Mouse (Mus musculus) embryonic stem cell, embryonic (primary cell): ENCODE results near the gene Dmrtc2.

Source experiments
- CTCF ChIA-PET, 4 experiments: fragments of 300-600 bp in 2 of 4; fragments of 350-600 bp in 2 of 4; sonication (Branson Sonifier 250); formaldehyde crosslinking; loops; one replicate each; lab custom pipeline; 2022; ENCODE audit warnings: inconsistent platforms in 2 of 4; lab: Charles Lee
- POLR2A ChIA-PET, 4 experiments: fragments of 300-600 bp in 2 of 4; fragments of 350-600 bp in 2 of 4; sonication (Branson Sonifier 250); formaldehyde crosslinking; loops; one replicate each; lab custom pipeline; 2022; ENCODE audit warnings: antibody characterized with exemption in 4 of 4, inconsistent platforms in 1 of 4; lab: Charles Lee

The Dmrtc2 gene

DNA sequence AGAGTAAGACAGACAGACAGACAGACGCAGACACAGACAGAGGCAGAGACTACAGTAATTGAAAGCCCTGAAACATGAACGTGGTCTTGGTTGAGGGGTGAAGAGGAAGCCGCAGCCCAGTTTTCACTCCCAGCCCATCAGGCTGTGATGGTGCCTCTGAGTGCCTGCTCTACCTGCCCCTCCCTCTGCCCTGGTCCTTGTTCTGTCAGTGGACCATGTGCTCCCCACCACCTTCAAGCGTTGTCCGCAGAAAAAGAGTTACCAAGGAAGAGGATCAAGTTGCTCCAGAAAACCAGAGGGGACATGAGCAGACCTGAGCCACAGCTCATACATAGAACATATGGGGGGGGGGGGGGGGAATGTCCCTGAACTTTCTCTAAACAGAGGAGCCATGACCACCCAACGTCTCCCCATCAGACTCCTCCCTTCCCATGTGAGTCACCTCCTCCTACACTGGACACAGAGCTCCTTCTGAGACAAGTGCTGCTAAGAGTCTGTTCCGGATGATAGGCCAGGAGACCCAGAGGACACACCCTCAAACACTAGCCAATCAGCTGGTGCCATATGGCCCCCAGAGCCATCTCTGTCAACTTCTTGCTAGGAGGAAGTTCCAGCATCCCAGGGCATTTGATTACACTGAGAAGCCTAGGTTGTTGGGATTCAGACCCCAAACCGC, 17.2 kb upstream of the Dmrtc2 start:
- CTCF ChIA-PET: interaction anchor here (0.5 to 1.6 kb wide), 14 partner anchors 17 to 464 kb away, joined by 3 to 10 read pairs (median 4); partner anchors contain the start of genes Dmrtc2 (in 1 of the 4), Lypd4 (in 1 of the 4), Megf8 (in 1 of the 4) and Rps19 (in 1 of the 4)
- POLR2A ChIA-PET: interaction anchor here (0.6 to 6.1 kb wide), 39 partner anchors 9 to 425 kb away, joined by 3 to 238 read pairs (median 5); partner anchors contain the start of genes Dmrtc2 (in 3 of the 4), Lypd4 (in 3 of the 4), Rps19 (in 3 of the 4) and Rabac1 (in 2 of the 4)

GRCm38 (mm10) chr7:24853233-24853563, 16.7 kb upstream of the Dmrtc2 start:
- CTCF ChIA-PET: interaction anchor here (0.6 to 1.6 kb wide), 14 partner anchors 17 to 463 kb away, joined by 3 to 10 read pairs (median 4); partner anchors contain the start of genes Dmrtc2 (in 1 of the 4), Lypd4 (in 1 of the 4), Megf8 (in 1 of the 4) and Rabac1 (in 1 of the 4)

DNA sequence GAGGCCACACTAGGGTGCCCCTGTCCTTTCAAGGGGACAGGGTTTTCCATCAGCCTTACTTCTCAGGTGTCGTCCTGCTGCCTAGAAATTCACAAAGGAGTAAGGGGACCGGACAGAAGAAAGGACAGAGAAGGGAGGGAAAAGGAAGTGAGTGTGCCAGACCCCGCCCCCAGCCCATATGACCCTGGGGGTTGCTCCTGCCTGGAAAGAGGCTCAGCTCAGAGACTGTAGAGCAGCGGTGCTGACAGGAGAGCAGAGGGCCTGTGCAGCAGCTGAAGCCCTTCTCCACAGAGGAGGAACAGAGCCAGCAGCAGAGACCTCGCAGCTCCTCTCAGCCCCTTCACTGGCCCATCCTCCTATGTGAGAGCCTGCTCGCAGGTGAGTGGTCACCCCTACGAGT, 16.2 kb upstream of the Dmrtc2 start:
- ChIA-PET POLR2A (interaction anchor here (0.5 to 6.1 kb wide), 29 partner anchors 8 to 424 kb away, joined by 3 to 238 read pairs (median 6); partner anchors contain the start of genes Dmrtc2 (in 3 of the 4), Lypd4 (in 3 of the 4), Rps19 (in 3 of the 4) and Rabac1 (in 1 of the 4)), CTCF (interaction anchor here in 2 of 4 experiments (0.7 to 1.6 kb wide), 7 partner anchors 8 to 132 kb away, joined by 3 to 5 read pairs (median 3); partner anchors contain the start of genes Dmrtc2 (in 1 of the 2), Lypd4 (in 1 of the 2), Rabac1 (in 1 of the 2) and Rps19 (in 1 of the 2))

More at GRCm38 (mm10) chr7:24853233-24853563, 16.7 kb upstream of the Dmrtc2 start:
- POLR2A ChIA-PET: interaction anchor here (0.6 to 6.1 kb wide), 39 partner anchors 8 to 425 kb away, joined by 3 to 238 read pairs (median 5); partner anchors contain the start of genes Dmrtc2 (in 3 of the 4), Lypd4 (in 3 of the 4), Rps19 (in 3 of the 4) and Rabac1 (in 2 of the 4)

DNA sequence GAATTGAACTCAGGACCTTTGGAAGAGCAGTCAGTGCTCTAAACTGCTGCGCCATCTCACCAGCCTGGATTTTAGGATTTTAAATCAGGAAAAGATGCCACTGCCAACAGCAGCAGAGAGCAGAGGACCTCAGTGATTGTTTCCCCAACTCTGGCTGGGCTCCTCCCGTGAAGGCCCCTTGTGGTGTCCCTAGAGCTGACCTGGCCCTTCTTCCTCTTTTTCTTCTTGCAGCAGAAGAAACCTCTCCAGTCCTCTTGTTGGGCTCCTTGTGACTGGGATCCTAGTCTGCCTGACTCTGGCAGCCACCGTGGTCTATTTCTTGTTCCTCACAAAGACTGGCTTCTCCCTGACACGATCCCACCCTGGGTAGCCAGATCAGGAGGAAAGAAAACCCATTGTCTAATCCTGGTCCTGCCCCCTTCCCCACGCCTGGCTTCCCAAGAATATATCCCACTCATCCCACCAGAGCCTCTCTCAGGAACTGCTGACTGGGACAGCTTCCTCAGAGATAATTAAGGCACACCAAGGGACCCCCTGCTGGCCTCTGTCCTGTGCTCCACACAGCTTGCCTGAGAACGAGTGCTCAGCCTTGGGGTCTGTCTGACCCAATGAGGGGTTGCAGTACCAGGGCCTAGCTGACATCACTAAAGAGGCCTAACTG, 13.3 kb upstream of the Dmrtc2 start:
- POLR2A ChIA-PET: interaction anchor here in 2 of 4 experiments (0.8 to 1.9 kb wide), 4 partner anchors 10 to 34 kb away, joined by 3 to 7 read pairs (median 6); partner anchors contain the start of gene Rps19 (in 2 of the 2)
- CTCF ChIA-PET: interaction anchor here in 3 of 4 experiments (0.7 to 1.3 kb wide), 6 partner anchors 26 to 160 kb away, joined by 3 to 5 read pairs (median 3); no protein-coding TSS in a partner anchor

- CTCF ChIA-PET: no interaction called here
Measured at GRCm38 (mm10) chr7:24859234-24859633, 10.6 kb upstream of the Dmrtc2 start.

DNA sequence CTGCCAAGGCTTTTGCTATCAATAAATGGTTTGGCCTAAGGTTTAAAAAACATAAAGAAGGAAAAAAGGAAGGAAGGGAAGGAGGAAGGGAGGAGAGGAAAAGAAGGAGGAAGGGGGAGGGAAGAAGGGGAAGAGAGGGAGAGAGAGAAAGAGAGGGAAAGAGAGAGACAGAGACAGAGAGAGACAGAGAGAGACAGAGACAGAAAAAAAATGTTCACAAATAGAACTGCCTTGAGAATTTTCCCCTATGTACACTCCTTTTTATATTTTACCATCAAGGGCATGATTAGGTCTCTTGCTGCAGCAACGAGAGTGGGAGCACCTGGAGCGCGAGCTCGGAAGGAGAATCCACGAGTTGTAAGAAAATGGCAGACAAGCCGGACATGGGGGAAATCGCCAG, 7.9 kb upstream of the Dmrtc2 start, which contains the start of gene Gm9844:
Gene Gm9844, plus strand, starts transcription at position 301 of the 400 bp plus-strand sequence.
- POLR2A ChIA-PET: no interaction called here
- CTCF ChIA-PET: no interaction called here

More at GRCm38 (mm10) chr7:24859234-24859633, 10.6 kb upstream of the Dmrtc2 start:
- POLR2A ChIA-PET: interaction anchor here in 1 of 4 experiments (0.9 to 2.1 kb wide), 4 partner anchors 12 to 31 kb away, joined by 3 to 5 read pairs (median 4); no protein-coding TSS in a partner anchor

- POLR2A ChIA-PET: interaction anchor here in 1 of 4 experiments (0.6 to 0.8 kb wide), 2 partner anchors 17 to 53 kb away, joined by 3 to 4 read pairs; no protein-coding TSS in a partner anchor
- CTCF ChIA-PET: interaction anchor here in 1 of 4 experiments (0.7 kb wide), 1 partner anchor 59 kb away, joined by 3 read pairs; no protein-coding TSS in a partner anchor
Measured at GRCm38 (mm10) chr7:24862853-24863252, 7.0 kb upstream of the Dmrtc2 start.

DNA sequence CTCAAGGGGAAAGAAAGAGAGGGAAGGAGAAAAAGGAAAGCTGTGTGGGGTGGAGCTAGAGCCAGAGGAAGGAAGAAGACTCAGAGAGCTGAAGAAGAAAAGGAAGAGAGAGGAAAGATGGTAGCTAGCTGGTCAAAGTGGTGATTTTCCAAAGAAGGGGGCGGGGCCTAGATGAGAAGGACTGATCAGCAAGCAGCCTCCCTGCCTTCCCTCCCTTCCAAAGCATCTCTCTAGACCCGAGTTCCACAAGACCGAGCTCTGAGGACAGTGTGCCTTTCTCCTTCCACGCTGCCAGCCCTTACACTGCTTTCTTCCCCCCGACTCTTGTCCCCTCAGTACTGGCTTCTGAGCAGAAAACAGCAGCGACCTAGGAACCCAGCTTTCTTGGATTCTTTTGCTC, 5.7 kb upstream of the Dmrtc2 start:
- CTCF ChIA-PET: interaction anchor here in 2 of 4 experiments (0.6 to 1.3 kb wide), 3 partner anchors 101 to 300 kb away, joined by 3 to 7 read pairs (median 3); no protein-coding TSS in a partner anchor
- POLR2A ChIA-PET: interaction anchor here (0.6 to 2.5 kb wide), 18 partner anchors 8 to 27 kb away, joined by 3 to 11 read pairs (median 4); partner anchors contain the start of gene Rps19 (in 3 of the 4)

DNA sequence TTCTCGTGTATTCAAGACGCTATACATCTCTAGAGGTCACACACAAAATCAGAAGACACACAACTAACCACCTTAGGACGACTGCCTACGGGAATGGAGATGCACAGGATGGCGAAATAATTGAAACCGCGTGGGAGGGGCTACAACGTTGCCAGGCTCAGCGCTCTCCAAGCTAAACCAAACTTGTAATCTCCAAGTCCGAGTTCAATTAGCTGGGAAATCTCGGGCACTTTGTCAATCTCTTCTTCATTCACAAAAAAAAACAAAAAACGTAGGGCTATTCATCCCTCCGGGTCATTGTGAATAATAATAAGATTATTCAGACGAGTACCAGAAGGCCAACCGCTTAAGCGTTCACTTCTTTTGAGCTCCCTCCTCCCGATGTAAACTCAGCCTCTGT, 777 bp upstream of the Dmrtc2 start:
- ChIA-PET POLR2A (interaction anchor here (0.6 to 17.0 kb wide), 25 partner anchors 11 to 395 kb away, joined by 3 to 425 read pairs (median 4); partner anchors contain the start of genes Rps19 (in 3 of the 4) and Rabac1 (in 1 of the 4)), CTCF (interaction anchor here (0.6 to 1.6 kb wide), 7 partner anchors 12 to 315 kb away, joined by 3 to 10 read pairs (median 4); partner anchors contain the start of gene Rabac1 (in 1 of the 4))

- CTCF ChIA-PET: no interaction called here
- POLR2A ChIA-PET: interaction anchor here in 3 of 4 experiments (1.0 to 17.0 kb wide), 9 partner anchors 8 to 95 kb away, joined by 3 to 425 read pairs (median 29); partner anchors contain the start of genes Rps19 (in 2 of the 3), Dmrtc2 (in 1 of the 3), Lypd4 (in 1 of the 3) and Rabac1 (in 1 of the 3)
Measured at GRCm38 (mm10) chr7:24877588-24877987, 7.7 kb downstream of the Dmrtc2 start.

DNA sequence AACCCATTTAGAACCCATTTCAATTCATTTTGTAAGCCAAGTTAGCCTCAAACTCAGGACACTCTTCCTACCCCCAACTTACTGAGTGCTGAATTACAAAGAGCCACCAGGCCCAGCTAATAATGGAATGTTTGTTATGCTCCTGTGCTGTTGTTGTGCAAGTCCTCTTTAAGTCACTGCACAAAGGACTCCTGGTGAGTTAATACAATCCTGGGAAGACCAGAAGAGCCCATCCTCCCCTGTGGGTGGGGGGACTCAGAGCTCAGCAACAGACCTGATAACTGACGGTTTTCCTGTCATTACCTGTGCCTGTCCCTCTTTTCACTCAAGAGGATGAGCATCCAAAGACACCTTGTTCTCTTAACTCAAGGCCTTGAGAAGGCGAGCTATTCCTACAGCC, 9.8 kb downstream of the Dmrtc2 start:
- POLR2A ChIA-PET: interaction anchor here (0.6 to 18.4 kb wide), 53 partner anchors 4 to 373 kb away, joined by 3 to 425 read pairs (median 4); partner anchors contain the start of genes Arhgef1 (in 3 of the 4), Dmrtc2 (in 3 of the 4), Lypd4 (in 3 of the 4) and Rabac1 (in 2 of the 4)
- CTCF ChIA-PET: interaction anchor here in 3 of 4 experiments (0.6 to 2.5 kb wide), 18 partner anchors 9 to 364 kb away, joined by 3 to 10 read pairs (median 4); partner anchors contain the start of genes Dmrtc2 (in 2 of the 3), Lypd4 (in 2 of the 3) and Rabac1 (in 1 of the 3)

GRCm38 (mm10) chr7:24882416-24883199, 12.8 kb downstream of the Dmrtc2 start:
- ChIA-PET CTCF (interaction anchor here in 2 of 4 experiments (0.6 to 1.2 kb wide), 3 partner anchors 26 to 271 kb away, joined by 3 read pairs; no protein-coding TSS in a partner anchor), POLR2A (interaction anchor here in 3 of 4 experiments (1.0 to 18.4 kb wide), 19 partner anchors 5 to 89 kb away, joined by 3 to 436 read pairs (median 38); partner anchors contain the start of genes Arhgef1 (in 3 of the 3), Dmrtc2 (in 2 of the 3), Lypd4 (in 2 of the 3) and Rabac1 (in 2 of the 3))

DNA sequence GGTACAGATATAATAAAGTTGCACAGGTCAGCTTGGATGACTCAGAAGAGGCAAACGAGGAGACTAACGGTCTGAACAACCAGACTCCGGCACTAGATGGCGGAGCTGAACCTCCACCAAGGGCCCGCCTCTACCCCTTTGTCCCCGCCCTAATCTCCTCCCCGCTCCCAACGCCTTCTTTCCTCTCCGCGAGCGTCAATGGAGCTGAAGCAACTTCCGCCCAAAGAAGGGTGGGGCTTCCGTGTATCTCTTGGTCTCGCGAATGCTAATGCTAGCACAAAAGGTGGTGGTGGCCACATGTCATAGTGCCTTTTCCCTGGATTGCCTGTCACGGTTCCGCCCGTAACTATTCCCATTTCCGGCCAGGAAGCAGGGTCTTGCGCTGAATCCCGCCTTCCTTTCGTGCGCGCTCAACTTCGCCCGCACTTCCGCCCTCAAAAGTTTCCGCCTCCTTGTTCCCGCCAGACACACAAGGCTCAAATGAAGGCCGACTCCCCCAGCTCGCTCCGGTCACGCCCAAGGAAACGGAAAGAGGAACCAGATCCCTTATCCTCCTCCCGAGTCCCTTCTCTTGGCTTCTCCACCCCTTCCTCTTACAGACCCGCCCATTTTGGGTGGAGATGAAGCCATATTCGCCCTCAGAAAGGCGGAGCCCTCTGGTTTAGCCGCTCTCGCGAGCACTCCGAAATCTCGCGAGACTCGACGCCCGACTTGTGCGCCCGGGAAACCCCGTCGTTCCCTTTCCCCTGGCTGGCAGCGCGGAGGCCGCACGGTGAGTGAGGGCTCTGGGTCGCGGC, 14.2 kb downstream of the Dmrtc2 start, which contains the start of gene Rps19:
Gene Rps19, plus strand, starts transcription at position 476 of the 797 bp plus-strand sequence.
- ChIA-PET CTCF (interaction anchor here in 3 of 4 experiments (0.6 to 2.4 kb wide), 17 partner anchors 11 to 223 kb away, joined by 3 to 16 read pairs (median 4); partner anchors contain the start of genes Dmrtc2 (in 1 of the 3), Lypd4 (in 1 of the 3) and Rabac1 (in 1 of the 3)), POLR2A (interaction anchor here (0.6 to 18.4 kb wide), 93 partner anchors 4 to 943 kb away, joined by 3 to 436 read pairs (median 5); partner anchors contain the start of genes Dmrtc2 (in 4 of the 4), Lypd4 (in 4 of the 4), Arhgef1 (in 3 of the 4) and Rabac1 (in 3 of the 4))

DNA sequence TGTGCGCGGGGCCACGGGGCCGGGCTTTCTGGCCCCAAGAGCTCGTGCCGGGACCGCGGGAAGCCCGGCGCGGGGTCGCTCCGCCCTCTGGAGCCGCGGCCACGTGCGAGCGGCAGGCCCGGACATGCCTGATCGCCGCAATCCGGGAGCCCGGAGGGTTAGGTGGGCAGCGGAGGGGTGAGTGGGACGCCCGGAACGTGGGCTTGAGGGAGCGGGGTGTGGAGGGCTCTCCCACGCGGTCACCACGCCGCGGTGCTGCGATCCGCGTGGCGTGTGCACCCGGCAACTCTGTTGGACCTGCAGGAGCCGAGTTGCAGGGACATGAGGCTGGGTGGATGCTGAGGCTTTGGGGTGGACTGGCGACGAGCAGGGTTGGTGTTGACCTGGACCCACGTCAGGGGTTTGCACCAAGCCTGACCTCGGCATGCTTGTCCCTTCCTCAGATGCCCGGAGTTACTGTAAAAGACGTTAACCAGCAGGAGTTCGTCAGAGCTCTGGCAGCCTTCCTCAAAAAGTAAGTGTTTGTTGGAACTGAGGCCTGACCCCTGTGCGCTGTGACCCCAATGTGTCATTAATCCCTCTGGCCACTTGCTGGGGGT, 14.9 kb downstream of the Dmrtc2 start:
- POLR2A ChIA-PET: interaction anchor here (0.7 to 18.4 kb wide), 50 partner anchors 3 to 422 kb away, joined by 3 to 436 read pairs (median 7); partner anchors contain the start of genes Arhgef1 (in 2 of the 4), Dmrtc2 (in 2 of the 4), Lypd4 (in 2 of the 4) and Rabac1 (in 2 of the 4)
- CTCF ChIA-PET: interaction anchor here in 3 of 4 experiments (0.6 to 2.4 kb wide), 8 partner anchors 15 to 303 kb away, joined by 3 to 16 read pairs (median 4); partner anchors contain the start of genes Dmrtc2 (in 1 of the 3), Lypd4 (in 1 of the 3) and Rabac1 (in 1 of the 3)
